Mouse (Mus musculus) CH12.LX (cell line): ENCODE measurements around the gene Supt3.

Experiments used
- EP300 ChIP-seq: IDR thresholded peaks from 2 replicates; pipeline ENCODE4 v1.6.1; 2011; ENCODE audit warnings: low read length, improper control_type of control experiment
- JUN ChIP-seq: IDR thresholded peaks from 2 replicates; pipeline ENCODE4 v1.6.1; 2011; ENCODE audit warnings: low read depth, mild to moderate bottlenecking, low read length, improper control_type of control experiment, moderate library complexity; ENCODE audit not compliant: insufficient read depth
- POLR2A ChIP-seq: IDR thresholded peaks from 2 replicates; pipeline ENCODE4 v1.6.1; 2011; ENCODE audit warnings: low read depth, mild to moderate bottlenecking, improper control_type of control experiment, low read length

DNA sequence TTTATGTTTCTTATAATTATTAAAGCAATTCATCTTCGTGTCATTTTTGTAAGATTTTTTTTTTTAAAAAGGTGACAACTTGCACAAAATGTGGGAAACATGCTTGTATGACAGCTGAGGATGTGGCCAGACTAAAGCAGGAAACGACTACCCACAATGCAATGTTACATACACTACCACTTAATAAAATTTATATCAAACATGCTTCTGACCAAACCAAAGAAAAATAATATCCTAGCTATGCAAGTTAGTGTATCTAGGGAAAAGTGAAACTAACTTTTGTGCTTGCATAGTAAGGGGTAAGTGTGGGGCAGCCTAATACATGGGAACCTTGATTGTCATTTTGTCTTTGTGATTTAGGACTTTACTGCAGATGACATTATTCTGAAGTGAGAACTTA lies 41.9 kb downstream of the Supt3 start:
- TF ChIP-seq POLR2A (no peak), JUN (no peak), EP300 (no peak)
